Mouse (Mus musculus) right cerebral cortex, postnatal 4 days (tissue): Measurements from ENCODE around the gene Olfr1393.

ENCODE experiments used
- DNase-seq: peaks from one replicate; pipeline ENCODE4 v3.0.0-alpha.2; 2022

Gene Olfr1393

GRCm38 (mm10) chr11:49278222-49278621 lies at the start of gene Olfr1393:
Olfr1393 (plus strand) TSS chr11:49278304.
- DNase-seq, result no peak

GRCm38 (mm10) chr11:49232781-49233180 lies 45.3 kb upstream of the Olfr1393 start:
- DNase-seq, result no peak

- DNase-seq, result no peak
These were observed 42.5 kb upstream of the Olfr1393 start for GRCm38 (mm10) chr11:49235459-49236207.

DNA sequence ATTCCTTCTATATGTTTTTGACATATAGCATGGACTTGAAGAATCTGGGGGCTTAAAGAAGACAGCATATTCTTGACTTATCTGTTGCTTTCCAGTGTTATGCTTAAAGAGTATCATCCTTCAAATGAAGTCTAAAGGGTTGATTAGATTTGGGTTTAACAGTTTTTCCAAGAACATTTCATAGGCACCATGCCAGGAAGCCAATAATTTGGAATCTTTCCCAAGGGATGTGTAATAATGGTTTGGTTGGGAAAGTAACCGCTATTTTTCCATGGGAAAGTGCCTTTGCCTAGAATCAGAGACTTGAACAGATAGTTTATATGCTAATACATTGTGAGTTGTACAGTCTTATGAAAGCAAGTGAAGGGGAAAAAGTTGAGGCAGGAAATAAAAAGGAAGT lies 41.2 kb upstream of the Olfr1393 start:
- DNase-seq, result no peak

DNA sequence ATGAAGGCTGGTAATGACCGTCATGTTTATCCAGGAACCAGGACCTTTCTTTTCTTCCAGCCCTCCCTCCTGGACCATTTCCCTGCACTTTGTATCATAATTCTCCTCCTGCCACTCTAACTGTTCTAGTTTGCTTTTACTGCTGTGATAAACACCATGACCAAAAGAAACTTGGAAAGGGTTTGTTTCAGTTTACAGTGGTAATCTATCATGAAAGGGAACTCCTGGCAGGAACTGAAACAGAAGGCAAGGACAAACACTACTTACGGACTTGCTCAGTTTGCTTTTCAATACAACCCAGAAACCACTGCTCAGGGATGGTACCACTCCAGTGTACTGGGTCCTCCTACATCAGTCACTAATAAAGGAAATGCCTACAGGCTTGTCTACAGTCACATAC lies 40.6 kb upstream of the Olfr1393 start:
- no peak for DNase-seq

GRCm38 (mm10) chr11:49240310-49240709 lies 37.8 kb upstream of the Olfr1393 start:
- no peak for DNase-seq

- no peak for DNase-seq
These were observed 37.2 kb upstream of the Olfr1393 start for GRCm38 (mm10) chr11:49240874-49241273.

- DNase-seq, result no peak
These were observed 36.6 kb upstream of the Olfr1393 start for GRCm38 (mm10) chr11:49241471-49241870.

GRCm38 (mm10) chr11:49242944-49243626 lies 35.0 kb upstream of the Olfr1393 start:
- DNase-seq, result no peak

GRCm38 (mm10) chr11:49243727-49244594 lies 34.1 kb upstream of the Olfr1393 start, which contains the start of gene Mgat1:
Mgat1 (plus strand) TSS chr11:49244191.
- DNase-seq, result peak; percentile 88

DNA sequence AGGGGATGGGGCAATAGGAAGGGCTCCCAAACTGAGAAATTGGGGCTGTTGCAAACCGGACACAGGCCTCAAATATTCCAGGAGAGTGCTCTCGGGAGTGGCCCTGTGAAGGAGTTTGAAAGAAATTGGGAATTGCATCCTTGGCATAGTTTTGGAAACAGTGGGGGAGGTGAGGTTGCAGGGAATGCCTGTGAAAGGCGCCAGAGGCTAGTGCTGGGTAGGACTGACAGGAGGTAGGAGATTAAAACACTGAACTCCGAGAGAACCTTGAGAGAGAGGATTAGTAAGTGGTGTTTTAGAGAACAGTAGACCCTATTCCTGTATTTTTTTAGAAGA lies 33.5 kb upstream of the Olfr1393 start:
- DNase-seq, result no peak

- DNase-seq, result no peak
These were observed 32.9 kb upstream of the Olfr1393 start for GRCm38 (mm10) chr11:49245176-49245575.

- no peak for DNase-seq
These were observed 32.3 kb upstream of the Olfr1393 start for GRCm38 (mm10) chr11:49245634-49246415.

GRCm38 (mm10) chr11:49246523-49246922 lies 31.6 kb upstream of the Olfr1393 start:
- DNase-seq, result no peak

GRCm38 (mm10) chr11:49247255-49247654 lies 30.8 kb upstream of the Olfr1393 start:
- DNase-seq, result no peak

DNA sequence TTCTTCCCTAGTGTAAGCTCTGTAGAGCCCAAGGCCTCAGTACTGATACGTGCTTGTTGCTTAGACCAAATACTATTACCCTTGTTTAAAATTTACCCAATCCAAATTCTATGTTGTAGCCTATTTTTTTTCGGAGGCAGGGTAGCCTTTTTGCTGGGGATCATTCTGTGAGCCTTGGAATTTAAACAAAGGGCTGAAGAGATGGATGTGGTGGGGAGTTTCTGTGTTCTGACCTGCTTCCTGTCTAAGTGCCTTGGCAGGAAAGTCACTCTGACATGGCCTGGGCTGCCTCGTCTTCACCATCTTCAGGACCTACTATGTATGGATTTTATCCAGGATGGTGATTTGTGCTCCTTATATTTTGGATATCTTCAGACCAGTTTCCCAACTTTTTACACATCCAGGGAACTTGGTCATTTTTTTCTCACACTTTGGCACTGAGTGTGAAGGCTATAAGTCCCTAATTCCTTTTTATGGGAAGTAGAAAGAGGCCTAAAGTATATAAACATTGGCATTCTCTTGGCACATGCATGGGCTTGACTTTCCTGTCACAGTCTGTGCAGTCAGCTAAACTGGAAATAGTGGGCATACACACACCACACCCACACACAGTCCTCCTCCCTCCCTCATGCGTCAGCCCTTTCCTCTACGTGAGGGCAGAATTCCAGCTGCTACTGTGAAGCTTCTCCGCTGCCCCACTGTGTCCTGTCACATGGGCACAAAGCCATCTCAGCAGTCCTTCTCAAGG lies 29.7 kb upstream of the Olfr1393 start:
- DNase-seq, result no peak

GRCm38 (mm10) chr11:49248974-49249700 lies 29.0 kb upstream of the Olfr1393 start:
- DNase-seq, result no peak

- no peak for DNase-seq
These were observed 28.2 kb upstream of the Olfr1393 start for GRCm38 (mm10) chr11:49249811-49250421.

DNA sequence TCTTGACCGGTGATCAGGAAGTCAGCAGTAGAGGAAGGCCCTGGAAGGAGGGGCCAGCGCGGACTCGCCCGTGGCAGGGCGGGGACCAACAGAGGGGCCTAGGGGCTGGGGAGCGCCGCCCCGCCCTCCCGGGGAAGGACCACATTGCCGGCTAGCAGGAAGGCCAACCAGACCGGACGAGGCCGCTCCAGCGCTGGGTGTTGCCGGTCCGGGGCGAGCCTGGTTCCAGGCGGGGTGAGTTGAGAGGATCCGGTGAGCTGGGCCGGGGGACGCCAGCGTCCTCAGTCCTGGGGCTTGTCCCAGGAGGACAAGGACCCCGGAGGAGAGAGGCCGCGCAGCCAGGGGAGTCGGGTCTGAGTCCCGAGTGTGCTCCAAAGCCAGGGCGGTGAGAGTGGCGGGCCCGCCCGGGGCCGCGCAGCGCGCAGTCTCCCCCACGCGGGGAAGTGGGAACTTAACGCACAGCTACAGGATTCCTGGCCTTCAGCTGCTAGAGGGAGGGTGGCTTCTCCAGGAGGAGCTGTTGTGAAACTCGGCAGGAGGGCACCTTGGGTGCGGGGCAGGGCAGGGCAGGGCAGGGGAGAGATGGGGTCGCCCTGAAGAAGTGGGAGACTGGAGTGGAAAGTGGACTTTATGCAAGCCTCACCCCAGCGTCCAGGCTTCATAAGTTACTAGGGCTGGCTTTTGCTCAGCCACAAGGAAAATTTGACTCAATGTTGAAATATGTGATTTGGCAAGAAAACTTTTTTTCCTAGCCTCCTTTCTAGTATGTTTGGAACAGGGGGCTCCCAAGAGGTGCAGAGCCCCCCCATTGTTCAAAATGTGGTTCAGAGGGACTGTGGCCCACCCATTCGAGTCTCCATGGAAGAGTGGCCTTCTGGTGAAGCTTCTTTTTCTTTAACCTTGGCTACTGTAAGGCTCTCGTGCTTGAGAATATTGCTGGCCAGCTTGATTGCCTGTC lies 27.4 kb upstream of the Olfr1393 start:
- DNase-seq, result peak; percentile 60

DNA sequence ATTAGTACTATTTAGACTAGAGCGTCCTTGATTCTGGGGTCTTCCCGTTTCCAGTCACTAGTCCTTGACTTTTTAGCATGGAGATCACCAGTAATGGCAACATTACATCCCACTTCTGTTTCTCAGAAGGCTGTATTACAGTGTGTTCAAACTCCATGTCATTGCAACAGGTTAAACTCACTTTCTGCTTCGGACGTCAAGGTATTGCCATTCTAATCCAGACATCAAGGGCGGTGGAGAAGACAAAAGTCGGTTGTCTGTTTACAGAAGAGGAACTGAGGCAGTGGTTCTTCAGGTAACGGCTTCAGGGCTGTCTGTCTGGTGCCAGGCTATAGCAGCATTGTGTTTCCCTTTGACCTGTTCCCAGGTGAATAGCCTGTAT lies 26.7 kb upstream of the Olfr1393 start:
- DNase-seq, result no peak
